Mouse (Mus musculus): Measurements from ENCODE around the gene Tpmt. TPM values are rescaled to one million over a fixed set of nuclear protein-coding genes. Genes with fewer than 3 reads are reported as not detected.
A peak's percentile ranks its signal among the peaks of the same experiment; 100 is the strongest.

Tpmt gene
- total RNA-seq, 2 experiments from 2014 or later: 2.7 to 3.3 TPM

- no peak for DNase-seq
Measured at GRCm38 (mm10) chr13:47033602-47034001, 10.9 kb downstream of the Tpmt start.

GRCm38 (mm10) chr13:47030376-47031107 is 14.0 kb downstream of the Tpmt start:
- intact Hi-C loops (cut with DNase I): no loop called here
- Histone ChIP-seq H3K27ac (no peak overlapping the region), H3K4me3 (no peak overlapping the region)
- no peak for TF ChIP-seq CTCF (IDR thresholded peaks at IDR 0.05)
- DNase-seq: no peak

More at GRCm38 (mm10) chr13:47033602-47034001, 10.9 kb downstream of the Tpmt start:
- no peak overlapping the region for H3K4me3 ChIP-seq
- no peak overlapping the region for H3K27ac ChIP-seq
- intact Hi-C loops (cut with DNase I): no loop called here
- no peak for TF ChIP-seq CTCF (IDR thresholded peaks at IDR 0.05)

GRCm38 (mm10) chr13:47020798-47021197 is 23.7 kb downstream of the Tpmt start:
- no peak for TF ChIP-seq CTCF (IDR thresholded peaks at IDR 0.05)
- Histone ChIP-seq H3K27ac (no peak overlapping the region), H3K4me3 (no peak overlapping the region)
- intact Hi-C loops (cut with DNase I): no loop called here
- no peak for DNase-seq

- intact Hi-C loops (cut with DNase I): no loop called here
- DNase-seq: no peak
- TF ChIP-seq CTCF (IDR thresholded peaks at IDR 0.05): no peak
Measured at GRCm38 (mm10) chr13:47019774-47020173, 24.8 kb downstream of the Tpmt start.

GRCm38 (mm10) chr13:47017259-47017658 is 27.3 kb downstream of the Tpmt start:
- peak; percentile 88 for TF ChIP-seq CTCF (IDR thresholded peaks at IDR 0.05)
- no peak overlapping the region for H3K4me3 ChIP-seq
- intact Hi-C loops (cut with DNase I): no loop called here
- peak; percentile 53 for DNase-seq
- H3K27ac ChIP-seq: no peak overlapping the region

More at GRCm38 (mm10) chr13:47019774-47020173, 24.8 kb downstream of the Tpmt start:
- H3K27ac ChIP-seq: no peak overlapping the region
- H3K4me3 ChIP-seq: no peak overlapping the region

- Histone ChIP-seq H3K4me3 (peak overlapping the region; percentile 89), H3K27ac (peak overlapping the region; percentile 91)
- intact Hi-C loops (cut with DNase I): loop anchor here (2.0 kb wide), 2 partner anchors 84 to 176 kb away; no protein-coding TSS in a partner anchor
- TF ChIP-seq CTCF (IDR thresholded peaks at IDR 0.05): no peak
- DNase-seq: no peak
Measured at GRCm38 (mm10) chr13:47015195-47015501, 29.4 kb downstream of the Tpmt start.

GRCm38 (mm10) chr13:47014334-47015194 is 30.0 kb downstream of the Tpmt start, which contains the start of gene Nhlrc1:
TSS of gene Nhlrc1 (minus strand) at chr13:47014850.
- no peak; the same call in 1 of the 2 replicates for TF ChIP-seq CTCF (IDR thresholded peaks at IDR 0.05)
- Histone ChIP-seq H3K4me3 (peak within 1 kb of the TSS; percentile 89), H3K27ac (peak within 1 kb of the TSS; percentile 91)
- intact Hi-C loops (cut with DNase I): loop anchor here (2.0 kb wide), 2 partner anchors 84 to 176 kb away; no protein-coding TSS in a partner anchor
- DNase-seq: peak; percentile 86

GRCm38 (mm10) chr13:47013740-47014139 is 30.8 kb downstream of the Tpmt start:
- H3K4me3 ChIP-seq: peak overlapping the region; percentile 89
- no peak for TF ChIP-seq CTCF (IDR thresholded peaks at IDR 0.05)
- no peak for DNase-seq
- intact Hi-C loops (cut with DNase I): loop anchor here (2.0 kb wide), 2 partner anchors 83 to 175 kb away; no protein-coding TSS in a partner anchor
- peak overlapping the region; percentile 91 for H3K27ac ChIP-seq

- intact Hi-C loops (cut with DNase I): no loop called here
Measured at GRCm38 (mm10) chr13:47001590-47001989, 42.9 kb downstream of the Tpmt start.

GRCm38 (mm10) chr13:46999498-46999897 is 45.0 kb downstream of the Tpmt start:
- intact Hi-C loops (cut with DNase I): no loop called here
- H3K27ac ChIP-seq: no peak overlapping the region
- no peak for TF ChIP-seq CTCF (IDR thresholded peaks at IDR 0.05)

More at GRCm38 (mm10) chr13:47001590-47001989, 42.9 kb downstream of the Tpmt start:
- peak; percentile 2; the same call in 1 of the 2 replicates for TF ChIP-seq CTCF (IDR thresholded peaks at IDR 0.05)
- H3K27ac ChIP-seq: no peak overlapping the region
- no peak overlapping the region for H3K4me3 ChIP-seq
- DNase-seq: no peak

GRCm38 (mm10) chr13:46997355-46997754 is 47.2 kb downstream of the Tpmt start:
- intact Hi-C loops (cut with DNase I): no loop called here
- TF ChIP-seq CTCF (IDR thresholded peaks at IDR 0.05): no peak
- no peak for DNase-seq
- no peak overlapping the region for H3K27ac ChIP-seq
- H3K4me3 ChIP-seq: no peak overlapping the region

More at GRCm38 (mm10) chr13:46999498-46999897, 45.0 kb downstream of the Tpmt start:
- no peak for DNase-seq
- no peak overlapping the region for H3K4me3 ChIP-seq

- Histone ChIP-seq H3K4me3 (no peak overlapping the region), H3K27ac (no peak overlapping the region)
- no peak for TF ChIP-seq CTCF (IDR thresholded peaks at IDR 0.05)
- intact Hi-C loops (cut with DNase I): no loop called here
- DNase-seq: no peak
Measured at GRCm38 (mm10) chr13:46993274-46993551, 51.3 kb downstream of the Tpmt start.
